Mouse (Mus musculus): ENCODE measurements around the gene Enox1.

The Enox1 gene

GRCm38 (mm10) chr14:77470577-77470976, 314.0 kb downstream of the Enox1 start:
- DNase-seq: no peak

GRCm38 (mm10) chr14:77473501-77473900, 316.9 kb downstream of the Enox1 start:
- DNase-seq: no peak

DNA sequence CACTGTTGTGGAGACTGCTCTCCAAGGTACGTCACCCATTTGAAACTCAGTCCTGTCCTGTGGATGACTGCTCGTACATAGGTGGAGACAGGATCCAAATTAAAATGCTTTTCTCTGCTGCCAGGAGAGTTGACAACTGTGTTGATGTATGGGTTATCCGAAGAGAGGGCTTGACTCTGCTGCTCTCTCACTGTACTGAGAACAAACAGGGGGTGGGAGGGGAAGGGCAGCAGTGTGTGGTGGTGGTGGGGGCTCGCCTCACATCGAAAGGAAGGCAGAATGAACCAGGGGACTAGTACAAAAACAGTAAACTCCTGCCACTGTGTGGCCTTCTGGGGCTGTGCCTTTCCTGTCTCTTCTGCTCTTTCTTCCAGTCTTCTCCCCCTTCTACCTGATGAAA, 317.5 kb downstream of the Enox1 start:
- DNase-seq: no peak

GRCm38 (mm10) chr14:77475134-77475820, 318.7 kb downstream of the Enox1 start:
- no peak for DNase-seq

- no peak for DNase-seq
These were observed 321.1 kb downstream of the Enox1 start for GRCm38 (mm10) chr14:77477704-77478103.

DNA sequence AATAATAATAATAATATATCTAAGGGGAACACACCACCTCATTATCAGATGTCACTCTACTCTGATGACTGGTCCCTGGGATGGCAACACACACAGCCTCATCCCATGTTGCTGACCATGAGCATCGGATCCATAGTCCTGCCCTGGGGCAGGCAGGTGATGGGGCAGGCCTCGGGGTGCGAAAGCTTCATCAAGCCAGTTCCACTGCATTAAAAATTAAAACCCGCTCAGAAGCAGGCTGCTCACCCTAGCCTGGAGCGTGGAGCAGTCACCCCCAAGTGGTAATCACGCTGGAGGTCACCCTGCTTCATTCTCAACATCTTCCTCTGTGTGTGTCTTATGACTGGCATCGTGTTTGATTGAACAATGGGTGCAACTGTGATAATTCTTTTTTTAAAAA, 321.6 kb downstream of the Enox1 start:
- DNase-seq: no peak

- DNase-seq: no peak
These were observed 322.1 kb downstream of the Enox1 start for GRCm38 (mm10) chr14:77478692-77479091.

DNA sequence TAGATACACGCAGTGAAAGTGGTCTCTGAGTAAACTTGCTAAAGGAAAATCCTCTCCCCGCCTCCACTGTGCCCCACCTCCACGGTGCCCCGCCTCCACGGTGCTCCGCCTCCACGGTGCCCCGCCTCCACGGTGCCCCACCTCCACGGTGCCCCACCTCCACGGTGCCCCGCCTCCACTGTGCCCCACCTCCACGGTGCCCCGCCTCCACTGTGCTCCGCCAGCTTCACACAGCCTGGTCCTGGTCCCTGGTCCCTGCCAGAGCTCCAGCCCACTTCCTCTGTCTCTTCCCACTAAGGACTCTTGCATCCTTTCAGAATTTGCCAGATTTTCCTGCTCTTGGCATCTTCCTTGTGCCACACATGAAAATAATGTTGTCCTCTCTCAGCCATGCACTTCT, 326.5 kb downstream of the Enox1 start:
- DNase-seq: no peak

DNA sequence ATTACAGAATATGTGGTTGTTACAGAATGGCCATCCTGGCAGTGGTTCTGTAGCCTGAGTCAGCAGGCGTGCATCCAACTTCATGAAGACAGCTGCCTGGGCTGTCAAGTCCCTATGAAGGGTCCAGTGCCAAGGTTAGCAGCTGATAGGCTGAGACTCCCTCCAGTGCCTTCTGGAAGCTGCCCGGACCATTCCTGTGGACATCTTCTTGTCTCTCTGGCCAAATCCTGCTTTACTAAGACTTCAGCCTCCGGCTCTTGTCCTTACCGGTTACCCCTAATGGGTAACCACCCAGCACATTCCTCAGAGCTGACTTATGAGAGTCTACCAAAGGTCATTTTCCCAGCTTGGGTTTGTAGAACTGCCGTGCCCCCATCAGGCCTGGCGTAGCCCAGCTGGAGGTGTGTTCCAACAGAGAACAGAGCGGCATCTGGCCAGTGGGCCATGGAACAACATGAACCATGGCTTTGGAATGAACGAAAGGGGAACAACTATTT, 328.4 kb downstream of the Enox1 start:
- DNase-seq: peak; percentile 91

GRCm38 (mm10) chr14:77490699-77491098, 334.1 kb downstream of the Enox1 start:
- DNase-seq: no peak

DNA sequence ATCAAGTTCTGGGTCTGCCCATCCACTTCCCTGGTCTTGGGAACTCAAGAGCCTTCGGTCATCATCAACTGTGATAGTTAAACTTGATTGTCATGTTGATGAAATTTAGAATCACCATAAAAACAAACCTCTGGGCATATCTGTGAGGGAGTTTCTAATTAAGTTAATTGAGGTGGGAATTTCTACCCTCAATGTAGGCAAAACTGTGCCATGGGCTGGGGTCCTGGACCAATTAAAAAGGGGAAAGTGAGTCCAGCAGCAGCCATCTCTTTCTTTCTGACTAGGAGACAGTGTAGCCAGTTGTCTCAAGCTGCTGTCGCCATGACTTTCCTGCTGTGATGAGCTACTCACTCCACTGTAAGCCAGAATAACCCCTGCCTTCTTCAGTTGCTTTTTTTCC, 335.2 kb downstream of the Enox1 start:
- no peak for DNase-seq

GRCm38 (mm10) chr14:77499996-77500581, 343.5 kb downstream of the Enox1 start:
- DNase-seq: no peak

DNA sequence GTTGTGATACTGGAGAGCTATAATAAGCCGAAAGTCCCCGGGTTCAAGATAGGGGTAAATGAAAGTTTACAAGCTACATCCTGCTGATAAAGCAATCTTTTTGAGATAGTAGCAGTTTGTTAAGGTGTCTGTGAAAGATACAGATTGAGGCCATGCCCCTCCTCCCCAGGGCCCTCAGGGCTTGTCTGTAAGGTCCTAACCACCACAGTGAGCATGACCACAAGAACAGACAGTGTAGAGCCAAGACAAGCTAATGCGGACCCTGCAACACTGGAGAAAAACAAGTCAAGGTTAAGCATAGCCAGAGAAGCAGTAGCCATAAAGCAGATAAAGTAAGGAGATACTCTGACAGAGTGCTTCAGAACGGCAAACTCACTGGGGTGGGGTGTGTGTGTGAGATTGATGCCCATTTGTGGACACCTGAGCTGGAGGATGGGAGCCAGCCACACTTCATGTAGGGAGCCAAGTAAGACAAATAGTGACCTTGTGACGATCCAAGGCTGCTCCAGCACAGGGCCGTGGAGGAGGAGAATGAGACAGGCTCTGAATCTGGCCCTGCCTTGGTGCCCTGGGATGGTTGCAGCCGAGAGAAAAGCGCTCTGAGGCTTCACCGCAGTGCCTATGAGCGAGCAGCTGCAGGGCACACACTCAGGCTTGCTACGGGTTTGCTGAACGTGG, 348.0 kb downstream of the Enox1 start:
- no peak for DNase-seq

GRCm38 (mm10) chr14:77506341-77506740, 349.8 kb downstream of the Enox1 start:
- DNase-seq: no peak

- DNase-seq: no peak
These were observed 351.5 kb downstream of the Enox1 start for GRCm38 (mm10) chr14:77508036-77508435.

- DNase-seq: no peak
These were observed 352.5 kb downstream of the Enox1 start for GRCm38 (mm10) chr14:77509042-77509441.

DNA sequence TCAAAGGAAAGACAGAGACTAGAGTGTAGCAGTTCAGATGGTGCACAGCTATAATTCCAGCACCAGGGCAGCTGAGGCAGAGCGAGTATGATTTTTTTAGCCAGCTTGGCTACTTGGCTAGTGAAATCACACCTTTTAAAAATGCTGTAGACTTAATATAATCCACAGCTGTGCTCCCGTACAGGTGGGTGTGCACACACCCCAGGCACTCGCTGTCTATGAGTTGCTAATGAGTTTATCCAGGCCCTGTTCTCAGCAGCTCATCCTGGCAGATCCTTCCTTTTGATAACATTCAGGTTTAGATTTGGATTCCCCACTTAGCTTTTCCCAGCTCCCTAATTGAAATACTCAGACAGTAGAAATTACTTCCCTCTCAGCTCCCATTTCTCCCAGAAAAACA, 353.4 kb downstream of the Enox1 start:
- no peak for DNase-seq

DNA sequence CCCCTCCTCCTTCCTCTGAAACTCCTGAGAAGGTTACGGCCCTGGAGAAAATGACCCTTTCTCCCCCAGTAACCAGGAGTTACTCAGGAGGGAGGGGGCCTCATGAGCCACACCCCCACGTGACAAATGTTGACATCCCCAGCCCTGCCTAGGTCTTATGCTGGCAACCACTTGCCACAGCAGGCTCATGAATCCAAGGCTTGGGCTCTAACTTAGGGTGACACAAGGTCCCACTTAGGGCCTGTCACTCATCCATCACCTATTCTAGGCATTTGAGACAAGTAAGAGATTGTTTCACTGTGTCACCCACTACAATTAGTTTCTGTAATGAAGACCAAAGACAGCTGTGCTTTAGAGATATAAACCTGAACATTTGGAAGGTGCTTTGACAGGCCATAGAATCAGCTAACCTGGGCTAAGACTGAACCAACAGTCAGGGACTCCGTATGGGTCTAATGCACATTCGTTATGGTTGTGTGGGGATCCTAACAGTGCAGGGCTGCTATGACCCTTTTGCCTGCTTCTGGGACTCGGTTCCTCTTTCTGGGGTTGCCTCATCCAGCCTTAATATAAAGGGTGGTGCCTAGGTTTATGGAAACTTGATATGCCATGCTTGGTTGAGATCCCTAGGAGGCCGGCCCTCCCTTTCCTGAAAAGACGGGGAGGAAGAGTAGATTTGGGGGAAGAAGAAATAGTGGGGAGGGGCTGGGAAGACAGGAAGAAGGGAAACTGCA, 354.7 kb downstream of the Enox1 start:
- DNase-seq: no peak

DNA sequence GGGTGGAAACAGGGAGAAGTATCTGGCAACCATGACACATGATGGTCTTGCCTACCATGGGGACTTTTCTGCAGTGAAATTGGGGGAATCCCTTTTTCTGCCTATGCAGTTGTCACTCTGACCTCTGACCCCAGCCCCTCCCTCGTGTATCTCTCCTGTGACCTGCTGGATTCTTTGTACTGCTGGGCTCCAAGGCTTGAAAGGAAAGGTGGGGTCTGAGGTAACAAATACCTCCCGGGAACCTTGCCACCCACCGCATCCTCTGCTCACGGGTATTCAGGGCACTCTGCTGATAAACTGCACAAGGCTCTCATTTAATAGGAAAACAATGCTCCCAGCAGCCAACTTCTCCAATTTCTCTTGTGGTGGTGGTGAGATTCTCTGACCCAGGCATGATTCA, 361.5 kb downstream of the Enox1 start:
- DNase-seq: no peak

DNA sequence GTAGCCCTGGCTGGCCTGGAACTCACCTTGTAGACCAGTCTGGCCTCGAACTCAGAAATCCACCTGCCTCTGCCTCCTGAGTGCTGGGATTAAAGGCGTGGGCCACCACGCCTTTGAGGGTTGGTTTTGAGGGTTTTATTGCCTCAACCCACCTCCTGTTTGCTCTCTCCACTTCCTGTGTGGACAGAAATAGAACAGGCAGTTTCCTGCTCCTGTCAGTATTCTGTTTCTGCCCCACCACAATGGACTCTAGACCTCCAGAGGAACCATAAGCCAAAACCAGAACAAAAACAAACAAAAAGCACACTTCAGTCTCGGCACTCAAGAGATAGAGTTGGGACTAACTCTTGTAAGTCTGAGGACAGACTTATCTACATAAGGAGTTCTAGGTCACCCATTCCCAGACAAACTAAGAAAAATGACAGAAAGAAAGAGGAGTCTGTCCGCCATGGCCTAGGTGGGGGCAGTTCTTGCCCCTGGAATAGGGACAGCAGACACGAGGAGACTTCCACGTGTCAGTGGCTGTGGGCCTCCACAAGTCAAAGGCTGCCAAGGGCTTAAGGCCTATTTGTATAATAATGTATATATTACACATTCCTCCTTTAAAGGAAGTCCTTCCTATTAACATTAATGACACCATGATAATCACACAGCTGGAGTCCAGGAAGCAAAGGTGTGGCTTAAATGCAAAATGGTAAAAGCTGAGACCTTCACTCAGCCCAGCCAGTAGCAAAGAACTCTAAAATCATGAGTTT, 362.6 kb downstream of the Enox1 start:
- no peak for DNase-seq

DNA sequence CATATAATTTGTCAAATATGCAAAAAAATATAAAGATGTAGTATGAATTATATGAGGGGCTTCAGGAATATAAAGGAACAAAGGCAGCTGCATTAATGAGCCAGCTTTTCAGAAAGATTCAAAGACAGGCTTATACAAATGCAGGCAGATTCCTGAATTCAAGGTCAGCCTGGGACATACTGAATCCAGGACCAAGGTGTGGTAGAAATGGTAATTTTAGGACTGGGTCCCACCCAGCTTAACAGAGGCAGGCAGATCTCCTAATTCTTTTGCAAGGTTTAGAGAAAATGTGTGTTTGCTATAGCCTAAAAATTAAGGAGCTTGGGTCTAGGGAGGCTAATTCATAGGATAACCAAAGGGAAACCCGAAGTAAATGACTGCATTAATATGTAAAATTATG, 363.1 kb downstream of the Enox1 start:
- DNase-seq: no peak

DNA sequence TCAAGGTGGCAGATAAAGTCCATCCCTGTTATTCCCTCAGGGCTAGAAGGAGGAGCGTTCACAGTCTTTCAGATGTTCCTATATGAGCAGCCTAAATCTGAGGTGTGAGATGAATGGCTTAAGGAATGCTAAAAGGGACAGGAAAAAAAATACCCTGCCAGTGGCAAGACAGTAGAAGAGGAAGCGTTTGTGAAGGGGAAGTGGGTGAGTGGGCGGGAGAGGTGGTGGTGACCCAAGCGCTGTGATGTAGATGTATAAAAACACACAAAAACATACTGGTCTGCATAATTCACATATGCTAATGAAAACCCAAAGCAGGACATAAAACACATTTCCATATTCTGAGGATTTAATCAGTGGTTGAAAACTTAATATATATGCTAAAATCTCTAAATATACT, 367.7 kb downstream of the Enox1 start:
- no peak for DNase-seq

GRCm38 (mm10) chr14:77526262-77526661, 369.7 kb downstream of the Enox1 start:
- DNase-seq: no peak

Data from kidney, adult 11 months (tissue).